ENCODE assay signal across 10 mouse cellular contexts in the genomic region with DNA sequence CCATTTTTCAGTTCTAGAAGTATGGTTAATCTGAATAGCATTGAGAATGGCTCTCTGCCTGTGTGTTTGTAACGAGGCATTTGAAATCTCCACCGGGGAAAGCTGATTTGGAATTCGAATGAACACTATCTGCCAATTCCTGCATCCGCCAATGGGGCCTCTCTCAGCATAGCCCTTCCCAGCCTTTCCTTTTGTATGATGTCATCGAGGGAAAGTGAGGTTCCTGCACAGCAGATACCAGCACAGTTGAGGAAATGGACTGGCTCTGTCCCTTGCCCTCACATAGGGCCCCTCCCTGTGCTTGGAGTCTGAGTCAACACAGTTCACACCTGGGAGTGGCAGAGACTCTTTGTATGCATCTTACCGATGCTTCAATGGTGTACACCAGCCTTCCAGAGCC.
DNase-seq lines count a peak whose midpoint lies in the region; TF ChIP-seq lines count a peak whose summit lies in the region.
"Had no signal": no experiment of that assay in that cellular context is flagged by ENCODE, and none has a peak within 500 bp of the region (broad histone marks: within the 10 kb centered on the region; RNA-seq: fewer than 3 reads in every experiment).

No protein-coding gene starts in this region.

- WGBS in kidney, adult 2 months: 61% methylated on average over 6 of the region's 6 CpGs

- no peak for TF ChIP-seq CTCF in kidney, adult 2 months (conservative IDR thresholded peaks at IDR 0.05; ENCODE audit: insufficient read depth, insufficient read length, low read depth, low read length)

- no peak overlapping the region for H3K27ac ChIP-seq in kidney, adult 2 months (ENCODE audit: insufficient read depth, low read depth, low read length)

- no peaks in the 10 kb centered on the region for H3K4me1 ChIP-seq in kidney, adult 2 months (ENCODE audit: control insufficient read depth, insufficient read depth, low read length)

- H3K4me3 ChIP-seq in kidney, adult 2 months (ENCODE audit: insufficient read depth, low read depth, low read length): no peak overlapping the region

- H3K36me3 ChIP-seq in kidney, adult 2 months (ENCODE audit: control insufficient read depth, insufficient read depth, low read length): no peaks in the 10 kb centered on the region
- H3K36me3 ChIP-seq: G1E had no signal

- intact Hi-C loops in left cerebral cortex, postnatal 4 days (cut with DNase I): no loop called here

- no peak for TF ChIP-seq POLR2A in kidney, adult 2 months (IDR thresholded peaks at IDR 0.05; ENCODE audit: low read depth, low read length)

- peak; percentile 20 to 25 for DNase-seq in cerebellum, postnatal 10 days
- no peak for DNase-seq in cerebellum, postnatal 25 days
- peak; percentile 8 for DNase-seq in kidney, adult 2 months
- no peak for DNase-seq in kidney, postnatal 4 days
- peak; percentile 7 for DNase-seq in urinary bladder, postnatal 14 days (ENCODE audit: low spot score)
- DNase-seq in urinary bladder, adult 18-20 months (ENCODE audit: low spot score in 2 of 2): no peak
- no peak for DNase-seq in left cerebral cortex, postnatal 4 days
- DNase-seq in ovary, postnatal 10 days (ENCODE audit: low spot score): no peak
- DNase-seq: right cerebral cortex, postnatal 25 days had no signal

- H3K27me3 ChIP-seq in kidney, adult 2 months (replicated peaks; ENCODE audit: control insufficient read depth, insufficient read depth, low read length): no peaks in the 10 kb centered on the region

Comparison
In these comparisons a context has a peak if more than half of its experiments do, and no peak if none do; other contexts are left out.
1. DNase-seq: peak in cerebellum, postnatal 10 days (2 of 2), kidney, adult 2 months (single experiment) and urinary bladder, postnatal 14 days (single experiment); none in cerebellum, postnatal 25 days (0 of 2), kidney, postnatal 4 days (0 of 2), urinary bladder, adult 18-20 months (0 of 2), left cerebral cortex, postnatal 4 days (single experiment) and ovary, postnatal 10 days (single experiment).